Mouse (Mus musculus) cerebellum, adult 18-20 months (tissue): ENCODE data around the gene Pcnx4.

Experiments used
- DNase-seq, 2 experiments: peaks; one replicate each; pipeline ENCODE4 v3.0.0; 2021

Pcnx4 gene

GRCm38 (mm10) chr12:72612053-72612452, 75.9 kb downstream of the Pcnx4 start:
- no peak for DNase-seq

- DNase-seq: no peak
Observed at GRCm38 (mm10) chr12:72620856-72621255, 84.7 kb downstream of the Pcnx4 start.

- DNase-seq: no peak
Observed at GRCm38 (mm10) chr12:72621441-72621840, 85.3 kb downstream of the Pcnx4 start.

GRCm38 (mm10) chr12:72622853-72623496, 86.8 kb downstream of the Pcnx4 start:
- DNase-seq: no peak

GRCm38 (mm10) chr12:72628751-72629150, 92.6 kb downstream of the Pcnx4 start:
- no peak for DNase-seq
